Mouse (Mus musculus) heart, adult 2 months (tissue): ENCODE measurements at regions not wholly inside any gene's neighbourhood (a gene's known extent, or its start where the extent isn't known, plus 50 kb on each side); places are given as distances from the start of the nearest gene placed in this dataset.

Source experiments
- DNase-seq, 2 experiments: peaks; one replicate each; pipeline ENCODE4 v3.0.0; 2021
- H3K27ac ChIP-seq: fragments of 200-600 bp; 2 replicates; pipeline ENCODE4 v1.8.1; 2022
- H3K27me3 ChIP-seq: fragments of 200-500 bp; 2 replicates; pipeline ENCODE4 v1.6.1; 2012; ENCODE audit warnings: mild to moderate bottlenecking, low read length, inconsistent platforms, mixed read lengths; ENCODE audit not compliant: control insufficient read depth, insufficient read depth
- H3K36me3 ChIP-seq: fragments of 200-500 bp; 2 replicates; pipeline ENCODE4 v1.6.1; 2012; ENCODE audit warnings: low read length, inconsistent platforms; ENCODE audit not compliant: control insufficient read depth, insufficient read depth
- H3K4me1 ChIP-seq: fragments of 200-500 bp; 2 replicates; pipeline ENCODE4 v1.6.1; 2011; ENCODE audit warnings: low read length; ENCODE audit not compliant: control insufficient read depth, insufficient read depth
- H3K4me3 ChIP-seq: fragments of 200-600 bp; 2 replicates; pipeline ENCODE4 v1.8.1; 2022
- H3K79me2 ChIP-seq: fragments of 200-500 bp; replicated peaks from 2 replicates; pipeline ENCODE4 v1.6.1; 2012; ENCODE audit warnings: mild to moderate bottlenecking, inconsistent platforms, low read length, moderate library complexity, mixed read lengths; ENCODE audit not compliant: control insufficient read depth, insufficient read depth
- H3K9ac ChIP-seq: fragments of 200-500 bp; 2 replicates; pipeline ENCODE4 v1.6.1; 2012; ENCODE audit warnings: low read depth, mild to moderate bottlenecking, control low read depth, inconsistent platforms, low read length, mixed read lengths
- CTCF ChIP-seq: fragments of 200-600 bp; IDR thresholded peaks from 2 replicates; pipeline ENCODE4 v1.8.1; 2022; ENCODE audit warnings: antibody characterized with exemption, mild to moderate bottlenecking, moderate library complexity
- EP300 ChIP-seq: fragments of 200-500 bp; IDR thresholded peaks from 2 replicates; pipeline ENCODE4 v1.6.1; 2011; ENCODE audit warnings: low read depth, low read length, control low read depth; ENCODE audit not compliant: insufficient read depth
- POLR2A ChIP-seq: fragments of 200-500 bp; IDR thresholded peaks from 2 replicates; pipeline ENCODE4 v1.6.1; 2011; ENCODE audit warnings: mild to moderate bottlenecking, low read depth, low read length, control low read depth; ENCODE audit not compliant: insufficient read depth
- WGBS: fragments of 180-500 bp; shearing (Covaris S2); methylation state at CpG from one replicate; pipeline ENCODE4 v1.1.7; 2018; 5-methylcytosine and 5-hydroxymethylcytosine counted together
- intact Hi-C: fragments of 180-260 bp; cut with DNase I; formaldehyde crosslinking; loops from one replicate; pipeline ENCODE4 v1.15.1; 2025

- Histone ChIP-seq H3K9ac (no peak overlapping the region), H3K36me3 (no peaks in the 10 kb centered on the region), H3K27ac (0 out of 2 replicates have a peak overlapping the region, but pooled peaks have one; percentile 9), H3K79me2 (no peaks in the 10 kb centered on the region), H3K4me1 (peaks cover 6% of the 10 kb centered on the region), H3K4me3 (no peak overlapping the region), H3K27me3 (no peaks in the 10 kb centered on the region)
- WGBS = 68% methylated on average over 11 of the region's 11 CpGs
- TF ChIP-seq EP300 (peak; percentile 49; the same call in 1 of the 2 replicates), CTCF (no peak)
- no peak for DNase-seq
- intact Hi-C loops = no loop called here
Measured at GRCm38 (mm10) chr9:77845664-77846290, 71.4 kb upstream of the Elovl5 start.

- Histone ChIP-seq H3K4me1 (peaks cover 4% of the 10 kb centered on the region), H3K9ac (no peak overlapping the region), H3K36me3 (no peaks in the 10 kb centered on the region), H3K27me3 (no peaks in the 10 kb centered on the region), H3K79me2 (no peaks in the 10 kb centered on the region), H3K4me3 (no peak overlapping the region), H3K27ac (no peak overlapping the region)
- WGBS = 77% methylated on average over 3 of the region's 3 CpGs
- TF ChIP-seq EP300 (no peak), CTCF (no peak), POLR2A (no peak)
- intact Hi-C loops = no loop called here
- no peak for DNase-seq
Measured at GRCm38 (mm10) chr9:77848580-77848979, 68.6 kb upstream of the Elovl5 start.

- intact Hi-C loops = no loop called here
- no peak overlapping the region for H3K27ac ChIP-seq
- no peaks in the 10 kb centered on the region for H3K27me3 ChIP-seq
- no peak overlapping the region for H3K4me3 ChIP-seq
- H3K4me1 ChIP-seq = peaks cover 4% of the 10 kb centered on the region
- TF ChIP-seq CTCF = no peak
- TF ChIP-seq EP300 = no peak
- TF ChIP-seq POLR2A = no peak
- no peak overlapping the region for H3K9ac ChIP-seq
- no peak for DNase-seq
- 82% methylated on average over 4 of the region's 4 CpGs for WGBS
- H3K36me3 ChIP-seq = no peaks in the 10 kb centered on the region
- H3K79me2 ChIP-seq = no peaks in the 10 kb centered on the region
Measured at GRCm38 (mm10) chr9:77849343-77849742, 67.8 kb upstream of the Elovl5 start.

DNA sequence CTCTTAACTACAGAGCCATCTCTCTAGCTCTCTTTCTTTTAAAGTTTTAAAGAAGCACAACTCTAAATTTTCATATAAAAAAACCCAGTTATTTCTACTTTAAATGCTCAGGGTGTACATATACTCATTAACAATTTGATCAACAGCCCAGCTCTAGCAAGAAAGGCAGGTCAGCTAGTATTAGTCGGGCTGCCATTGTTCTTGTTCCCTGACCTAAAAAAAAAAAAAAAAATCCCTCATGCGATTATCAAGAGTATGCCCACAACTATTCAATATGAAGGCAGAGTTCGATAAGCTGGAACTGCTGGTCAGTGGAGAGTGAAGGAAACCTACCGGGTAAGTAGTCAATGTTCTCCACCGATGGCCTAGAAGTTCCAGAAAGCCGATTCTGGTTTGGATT lies 65.8 kb upstream of the Elovl5 start:
- DNase-seq = no peak
- 81% methylated on average over 6 of the region's 6 CpGs for WGBS

DNA sequence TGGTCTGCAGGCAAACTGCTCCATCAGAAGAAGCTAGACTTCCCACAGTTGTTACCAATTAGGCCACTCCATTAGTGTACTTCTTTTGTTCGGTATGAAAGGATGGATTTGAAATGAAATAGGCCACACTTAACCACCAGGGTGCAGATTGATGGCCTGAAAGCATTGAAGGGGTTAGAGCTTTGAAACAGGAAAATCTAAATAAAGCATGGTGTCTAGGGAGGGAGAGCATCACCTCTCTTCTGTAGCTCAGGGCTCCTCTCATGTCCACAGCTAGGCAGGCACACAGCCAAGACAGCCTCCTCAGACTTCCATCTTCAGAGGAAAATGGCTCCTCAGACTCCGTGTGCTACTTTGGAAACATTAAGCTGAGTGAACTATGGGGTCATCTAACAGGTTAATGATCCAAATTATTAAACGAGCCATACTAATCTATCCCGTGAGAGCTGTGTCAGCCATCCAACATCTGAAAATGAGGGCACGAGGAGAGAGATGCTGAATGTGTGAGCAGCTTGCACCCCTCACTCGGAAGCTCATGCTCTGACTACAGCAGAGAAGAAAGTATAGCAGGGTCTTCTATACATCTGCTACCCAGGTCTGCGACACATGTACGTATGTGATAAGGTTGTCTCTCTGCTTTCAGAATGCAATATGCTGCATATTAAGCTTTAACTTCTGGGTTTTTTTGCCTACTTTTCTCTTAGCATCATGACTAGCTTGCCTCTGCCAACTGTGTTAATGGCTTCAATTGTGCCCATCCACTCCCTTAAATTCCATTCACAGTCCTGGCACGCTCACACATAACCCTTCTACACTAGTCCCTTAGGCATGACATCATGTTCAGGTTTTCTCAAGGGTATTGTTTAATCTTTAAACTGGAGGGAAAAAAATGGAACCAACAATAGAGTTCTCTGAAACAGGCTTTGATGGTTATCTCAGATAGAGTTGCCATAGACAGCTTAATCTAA lies 59.8 kb upstream of the Elovl5 start:
- no peaks in the 10 kb centered on the region for H3K4me1 ChIP-seq
- H3K79me2 ChIP-seq = no peaks in the 10 kb centered on the region
- no peak overlapping the region for H3K27ac ChIP-seq
- no peak for TF ChIP-seq EP300
- no peak for TF ChIP-seq CTCF
- TF ChIP-seq POLR2A = no peak
- no peaks in the 10 kb centered on the region for H3K27me3 ChIP-seq
- WGBS = 80% methylated on average over 9 of the region's 9 CpGs
- no peak overlapping the region for H3K4me3 ChIP-seq
- no peaks in the 10 kb centered on the region for H3K36me3 ChIP-seq
- no peak for DNase-seq
- no peak overlapping the region for H3K9ac ChIP-seq
- intact Hi-C loops = loop anchor here (5.0 kb wide), 1 partner anchor 50 kb away; no protein-coding TSS in a partner anchor

More for the DNA sequence above, 65.8 kb upstream of the Elovl5 start:
- Histone ChIP-seq H3K27me3 (no peaks in the 10 kb centered on the region), H3K4me3 (no peak overlapping the region), H3K4me1 (peaks cover 2% of the 10 kb centered on the region; the same call in 1 of the 2 replicates), H3K79me2 (no peaks in the 10 kb centered on the region), H3K27ac (no peak overlapping the region), H3K36me3 (no peaks in the 10 kb centered on the region), H3K9ac (no peak overlapping the region)
- intact Hi-C loops = no loop called here
- TF ChIP-seq EP300 (no peak), POLR2A (no peak), CTCF (no peak)

DNA sequence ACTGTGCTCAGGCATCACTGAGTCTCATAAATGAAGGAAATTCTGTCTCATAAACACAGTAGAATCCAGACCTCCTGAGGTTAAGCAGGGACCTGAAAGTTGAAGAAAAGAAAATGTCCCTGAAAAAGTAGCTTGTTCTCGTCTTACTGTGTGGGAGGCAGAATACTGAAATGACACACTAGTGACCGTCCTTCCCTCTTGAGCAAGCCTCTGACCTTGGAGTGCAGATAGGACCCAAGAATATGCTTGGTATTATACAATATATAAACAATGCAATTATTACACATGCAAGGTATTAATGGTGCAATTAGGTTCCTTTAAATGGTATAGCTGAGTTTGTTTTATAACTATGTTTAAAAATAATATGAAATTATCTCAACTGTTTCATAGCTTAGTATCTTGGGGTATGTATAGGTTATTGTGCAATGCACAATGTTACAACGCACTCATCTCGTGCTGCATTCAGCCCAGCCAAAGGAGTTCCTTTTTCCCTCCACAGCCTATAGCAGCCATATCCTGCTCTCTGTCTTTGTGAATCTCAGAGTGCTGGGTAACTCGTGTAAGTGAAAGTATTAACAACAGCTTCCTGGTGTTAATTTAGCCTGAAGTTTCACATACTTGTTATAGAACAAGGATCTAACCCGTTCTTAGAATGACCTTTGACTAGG lies 58.9 kb upstream of the Elovl5 start:
- Histone ChIP-seq H3K27me3 (no peaks in the 10 kb centered on the region), H3K36me3 (no peaks in the 10 kb centered on the region), H3K79me2 (no peaks in the 10 kb centered on the region), H3K27ac (no peak overlapping the region), H3K9ac (no peak overlapping the region), H3K4me3 (no peak overlapping the region), H3K4me1 (no peaks in the 10 kb centered on the region)
- intact Hi-C loops = loop anchor here (5.0 kb wide), 1 partner anchor 51 kb away; no protein-coding TSS in a partner anchor
- TF ChIP-seq CTCF (no peak), POLR2A (no peak), EP300 (no peak)
- no peak for DNase-seq
- WGBS = 51% methylated on average over 6 of the region's 6 CpGs
